Mouse (Mus musculus): ENCODE results near the gene Casq2.

GRCm38 (mm10) chr3:102159423-102160325 lies 73.5 kb downstream of the Casq2 start:
- TF ChIP-seq ZNF384 (IDR thresholded peaks at IDR 0.05; ENCODE audit: low read depth, low read length) (no peak), HCFC1 (IDR thresholded peaks at IDR 0.05; ENCODE audit: borderline replicate concordance, insufficient read depth, low read length) (no peak), CHD2 (IDR thresholded peaks at IDR 0.05; ENCODE audit: low read depth, low read length) (no peak), MAFK (IDR thresholded peaks at IDR 0.05; ENCODE audit: insufficient read depth, low read depth, low read length) (no peak)
